Mouse (Mus musculus) regulatory T cell (primary cell): ENCODE results near the gene Best1.

Experiments used
- in situ Hi-C: fragments of 300-600 bp; cut with MboI, MseI; formaldehyde crosslinking; loops from one replicate; pipeline ENCODE4 v1.15.1; 2025; ENCODE audit warnings: high pct_unique_total_duplicates

Best1 gene

DNA sequence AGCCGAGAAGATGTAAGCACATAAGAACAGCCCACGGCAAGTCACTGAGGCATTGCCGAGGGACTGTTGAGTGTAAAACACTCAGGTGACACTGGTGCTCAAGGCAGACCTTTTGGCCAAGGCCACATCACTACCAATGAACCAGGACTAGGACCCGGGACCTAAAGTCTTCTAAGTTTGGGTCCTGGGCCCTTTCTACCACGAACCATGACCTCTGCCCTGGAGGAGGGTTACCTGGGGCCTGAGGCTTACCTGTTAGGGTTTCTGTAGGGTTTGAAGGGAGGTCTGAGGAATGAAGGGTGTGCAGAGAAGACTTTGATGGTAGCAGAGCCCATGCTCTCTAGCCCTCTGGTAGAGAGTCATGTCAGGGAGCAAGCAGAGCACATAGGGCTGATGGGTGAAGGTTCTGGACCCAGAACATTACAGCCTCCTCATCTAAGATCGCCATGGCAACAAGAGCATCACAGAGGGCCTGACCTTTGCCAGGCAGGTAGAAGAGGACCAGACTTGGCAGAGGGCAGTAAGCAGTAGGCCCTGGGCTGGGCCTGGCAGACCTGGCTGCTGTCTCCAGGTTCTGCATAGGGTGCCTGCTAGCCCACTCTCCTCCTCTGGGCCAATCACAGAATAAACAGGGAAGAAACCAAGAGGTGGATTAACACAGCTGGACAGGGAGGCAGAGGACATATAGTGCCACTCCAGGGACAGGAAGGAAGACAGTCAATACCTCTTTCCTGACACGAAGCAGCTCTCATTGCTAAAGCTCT, at the start of gene Best1, which contains the start of gene Rab3il1:
Gene Best1, minus strand, starts transcription at position 428 of the 764 bp plus-strand sequence.
Gene Rab3il1, plus strand, starts transcription at position 464 of the 764 bp plus-strand sequence.
- in situ Hi-C loops: no loop called here

DNA sequence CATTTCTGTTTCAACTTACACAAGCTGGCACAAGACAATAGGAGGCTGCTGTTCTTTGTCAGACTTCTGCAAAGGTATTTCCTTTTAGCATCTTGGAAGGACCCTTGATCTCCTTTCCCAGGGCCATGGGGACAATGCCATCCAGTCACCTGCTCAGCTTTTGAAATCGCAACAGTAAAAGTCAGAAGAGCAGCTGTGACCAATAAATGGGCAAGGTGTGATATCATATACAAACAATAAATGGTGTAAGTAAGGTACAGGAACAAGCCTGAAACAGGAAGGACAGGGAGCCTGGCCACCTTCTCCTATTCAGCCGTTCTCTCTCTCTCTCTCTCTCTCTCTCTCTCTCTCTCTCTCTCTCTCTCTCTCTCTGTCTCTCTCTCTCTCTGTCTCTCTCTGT, 49.0 kb upstream of the Best1 start:
- in situ Hi-C loops: no loop called here

DNA sequence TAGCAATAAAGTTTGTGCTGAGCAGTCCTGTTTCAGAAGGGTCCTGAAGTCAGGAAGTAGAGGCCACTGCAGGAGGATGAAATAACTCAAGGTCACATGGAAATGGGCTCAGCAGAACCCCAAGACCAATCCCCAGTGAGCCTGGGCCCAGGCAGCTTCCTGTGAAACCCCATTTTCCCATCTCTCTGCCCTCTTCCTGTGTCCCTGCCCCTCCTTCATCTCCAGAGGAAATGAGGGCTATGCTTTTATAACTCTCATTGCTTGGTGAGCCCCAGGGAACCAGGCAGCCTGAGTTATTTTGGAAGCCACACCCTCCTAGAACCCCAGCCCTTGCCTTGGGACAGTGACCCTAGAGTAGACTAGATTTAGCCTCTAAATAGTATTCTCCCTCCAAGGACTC, 48.1 kb upstream of the Best1 start:
- in situ Hi-C loops: no loop called here

DNA sequence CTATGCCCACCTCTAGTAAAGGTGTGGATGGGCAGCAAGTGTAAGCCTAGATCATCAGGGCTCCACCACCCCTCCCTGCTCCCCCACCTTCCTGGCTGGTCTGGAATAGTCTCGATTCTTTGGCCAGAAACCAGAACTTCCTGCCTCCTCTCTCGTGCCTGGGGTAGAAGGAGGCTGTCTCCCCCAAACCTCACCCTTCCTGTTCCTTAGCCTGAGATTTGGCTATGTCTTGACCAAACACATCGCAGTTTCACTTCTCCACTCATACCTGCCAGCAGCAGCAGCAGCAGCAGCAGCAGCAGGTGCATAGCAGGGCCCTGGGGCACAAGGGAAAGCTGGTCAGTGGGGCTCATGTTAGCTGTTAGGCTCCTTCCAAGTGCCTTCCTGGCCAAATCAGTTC, 45.5 kb upstream of the Best1 start:
- in situ Hi-C loops: no loop called here

DNA sequence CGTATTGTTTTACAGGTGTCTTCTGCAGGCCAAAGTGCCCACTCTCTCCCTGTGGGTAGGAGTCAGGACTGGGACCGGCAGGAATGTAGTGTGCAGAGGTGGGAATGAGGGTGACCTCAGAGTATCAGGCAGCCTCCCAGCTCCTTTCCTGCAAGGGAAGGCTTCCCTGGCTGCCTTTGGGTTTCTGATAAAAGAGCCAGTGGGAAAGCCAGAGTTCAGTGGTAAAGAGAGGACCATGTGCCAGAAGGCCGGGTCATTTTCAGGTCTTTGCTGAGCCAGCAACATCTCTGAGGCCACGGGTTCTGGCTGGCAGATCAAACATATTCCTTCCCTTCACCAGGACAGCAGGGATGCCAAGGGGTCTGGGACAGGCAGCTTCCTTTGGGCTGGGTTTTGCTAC, 44.9 kb upstream of the Best1 start:
- in situ Hi-C loops: no loop called here

DNA sequence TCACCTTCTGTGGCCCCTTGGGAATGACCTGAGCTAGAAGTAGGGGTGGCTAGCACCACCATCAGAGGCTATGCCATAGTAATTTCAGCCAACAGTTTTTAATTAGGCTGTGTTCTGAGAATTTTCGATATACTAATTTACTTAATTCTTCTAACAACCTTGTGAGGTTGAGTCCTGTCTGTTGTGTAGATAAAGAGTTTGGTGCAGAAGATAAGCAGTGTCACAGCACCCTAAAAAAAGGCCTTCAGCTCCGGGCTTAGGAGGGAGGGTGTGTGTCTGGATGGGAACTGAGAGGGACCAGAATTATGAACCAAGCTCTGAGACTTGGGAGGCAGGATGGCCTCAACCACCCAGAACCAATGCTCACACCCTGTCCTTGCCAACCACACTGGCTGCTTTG, 44.3 kb upstream of the Best1 start:
- in situ Hi-C loops: no loop called here

DNA sequence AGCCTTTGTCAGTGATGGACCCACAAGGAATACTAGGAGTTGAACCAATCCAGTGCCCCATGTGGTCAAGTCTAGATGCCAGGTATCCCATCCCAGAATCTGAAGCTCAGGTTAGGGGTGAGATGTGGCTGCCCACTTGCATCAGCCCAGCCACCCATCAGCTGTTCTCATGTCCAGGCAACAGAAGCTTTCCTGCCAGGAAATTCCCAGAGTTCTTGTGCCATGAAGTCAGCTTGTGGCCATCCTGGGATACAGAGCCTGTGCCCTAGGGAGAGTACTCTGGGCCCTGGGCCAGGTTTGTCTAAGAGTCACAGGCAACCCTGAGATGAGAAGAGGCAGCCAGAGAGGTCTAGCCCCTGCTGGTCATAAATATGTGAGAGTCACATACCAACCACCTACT, 42.2 kb upstream of the Best1 start:
- in situ Hi-C loops: no loop called here

DNA sequence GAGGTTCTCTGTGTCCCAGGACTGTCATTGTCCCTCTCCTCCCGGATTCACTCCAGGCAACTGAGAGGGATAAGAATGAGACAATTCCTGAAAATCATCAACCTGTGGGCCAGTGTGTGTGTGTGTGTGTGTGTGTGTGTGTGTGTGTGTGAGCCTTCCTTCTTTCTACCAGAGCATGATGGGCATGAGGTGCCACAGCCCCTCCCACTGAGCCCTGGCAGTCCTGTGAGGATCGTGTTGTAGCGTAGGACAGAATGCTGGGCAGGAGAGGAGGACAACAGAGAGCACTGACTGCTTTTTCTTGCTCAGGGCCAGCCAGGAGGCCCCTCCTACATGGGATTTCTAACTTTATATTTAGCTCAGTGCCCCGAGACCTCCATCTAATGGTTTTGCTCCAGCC, 41.4 kb upstream of the Best1 start:
- in situ Hi-C loops: no loop called here

DNA sequence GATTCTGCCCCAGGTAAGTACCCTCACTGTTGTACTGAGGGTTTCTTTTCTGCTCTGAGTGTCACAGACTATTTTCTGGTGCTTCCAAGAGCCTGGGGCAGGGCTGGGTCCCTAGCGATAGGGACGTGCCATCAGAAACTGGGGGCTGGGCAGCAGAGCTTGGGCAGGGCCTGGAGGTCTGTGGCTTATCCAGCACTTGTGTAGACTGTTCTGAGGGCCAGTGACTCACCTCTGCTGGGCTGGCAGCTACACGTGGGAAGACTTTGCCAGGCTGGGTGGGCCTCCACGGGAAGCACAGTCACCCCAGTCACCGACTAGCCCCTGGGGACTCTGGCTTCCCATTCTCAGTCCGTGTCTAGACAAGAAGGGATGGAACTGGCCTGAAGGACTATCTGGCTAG, 40.8 kb upstream of the Best1 start:
- in situ Hi-C loops: no loop called here

DNA sequence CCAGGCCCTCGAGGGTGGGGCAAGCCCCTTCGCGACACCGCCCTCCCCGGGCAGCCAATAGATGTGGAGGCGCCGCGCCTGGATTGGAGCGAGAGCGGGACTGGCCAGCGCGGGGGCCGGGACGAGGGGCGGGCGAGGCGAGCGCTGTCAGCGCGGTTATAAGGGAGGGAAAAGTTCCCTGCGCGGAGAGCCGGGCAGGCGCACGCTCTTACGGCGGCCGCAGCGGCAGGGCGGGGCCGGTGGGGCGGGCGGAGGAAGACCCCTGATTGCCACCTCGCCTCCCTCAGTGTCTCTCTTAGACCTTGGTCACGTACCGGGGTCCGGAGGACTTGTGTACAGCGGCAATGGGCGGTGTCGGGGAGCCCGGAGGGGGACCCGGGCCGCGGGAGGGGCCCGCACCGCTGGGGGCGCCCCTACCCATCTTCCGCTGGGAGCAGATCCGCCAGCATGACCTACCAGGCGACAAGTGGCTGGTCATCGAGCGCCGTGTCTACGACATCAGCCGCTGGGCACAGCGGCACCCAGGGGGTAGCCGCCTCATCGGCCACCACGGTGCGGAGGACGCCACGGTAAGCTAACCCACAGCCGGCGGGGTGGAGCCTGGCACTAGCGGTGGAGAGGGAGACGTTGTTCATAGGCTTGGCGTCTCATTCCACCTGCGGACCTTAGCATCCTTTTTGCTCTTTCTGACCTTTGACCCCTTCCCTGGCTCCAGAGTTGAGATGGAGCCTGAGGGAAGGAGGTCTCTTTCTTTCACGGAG, 40.1 kb upstream of the Best1 start, which contains the start of gene Fads3:
Gene Fads3, plus strand, starts transcription at position 182 of the 761 bp plus-strand sequence.
- in situ Hi-C loops: no loop called here

DNA sequence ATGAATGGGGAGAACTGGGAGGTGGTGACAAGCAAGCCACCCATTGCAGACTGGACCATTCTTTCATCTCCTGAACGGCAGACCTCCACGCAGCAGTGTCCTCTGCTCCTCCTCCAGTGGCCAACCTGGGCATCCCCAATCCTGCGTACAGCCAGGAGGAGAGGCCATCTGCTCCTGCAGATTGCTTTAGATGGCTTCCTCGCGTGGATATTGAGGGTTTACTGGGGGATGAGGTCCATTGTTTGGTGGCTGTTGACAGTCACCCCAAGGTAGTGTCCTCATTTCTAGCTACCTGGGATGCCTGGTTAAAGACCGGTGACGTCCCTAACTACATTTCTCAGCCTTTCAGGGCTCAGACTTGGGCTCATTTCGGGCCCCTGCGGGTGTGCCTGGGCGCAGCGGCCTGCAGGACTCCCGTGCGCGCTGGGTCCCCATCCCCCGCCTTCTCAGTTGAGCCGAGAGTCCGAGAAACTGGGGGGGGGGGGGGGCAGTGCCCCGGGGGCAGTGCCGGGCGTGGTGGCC, 39.5 kb upstream of the Best1 start:
- in situ Hi-C loops: no loop called here

DNA sequence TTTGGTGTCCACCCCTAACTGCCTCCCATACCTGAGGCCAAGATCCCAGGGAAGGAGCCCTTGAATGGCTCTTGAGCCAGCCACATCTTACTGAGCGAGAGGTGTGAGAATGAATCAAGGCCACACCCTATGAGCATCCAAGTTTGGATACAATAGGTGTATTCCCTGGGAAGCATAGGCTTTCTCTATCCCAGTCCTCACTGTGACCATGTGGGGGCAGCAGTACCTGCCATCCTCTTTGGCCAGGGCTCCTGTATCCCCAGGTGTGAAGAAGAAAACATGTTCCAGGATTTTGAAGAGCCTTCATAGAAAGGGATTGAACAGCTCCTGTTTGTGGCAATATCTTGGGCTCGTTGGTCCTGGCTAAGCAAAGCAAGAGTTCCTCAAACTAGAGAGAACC, 38.2 kb upstream of the Best1 start:
- in situ Hi-C loops: loop anchor here (5.0 kb wide), 1 partner anchor 47 kb away; no protein-coding TSS in a partner anchor

DNA sequence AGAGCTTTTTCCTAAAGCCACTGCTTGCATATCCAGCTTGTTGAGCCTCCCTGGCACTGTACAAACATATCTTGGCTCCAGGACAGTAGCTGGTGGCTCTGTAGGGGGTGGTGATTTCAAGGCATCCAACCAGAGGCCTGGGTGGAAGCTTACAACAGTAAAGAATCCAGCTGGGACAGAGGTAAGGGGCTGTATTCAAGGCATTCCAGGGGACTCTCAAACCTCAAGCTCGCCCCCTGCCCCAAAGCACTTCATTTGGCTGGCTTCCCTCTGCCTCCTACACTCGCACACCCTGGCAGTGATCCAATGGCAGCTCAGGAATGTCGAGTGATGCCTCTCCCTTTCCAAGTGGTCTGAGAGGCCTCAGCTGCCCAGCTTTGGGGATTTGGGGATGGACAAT, 37.5 kb upstream of the Best1 start:
- in situ Hi-C loops: loop anchor here (5.0 kb wide), 1 partner anchor 47 kb away; no protein-coding TSS in a partner anchor

DNA sequence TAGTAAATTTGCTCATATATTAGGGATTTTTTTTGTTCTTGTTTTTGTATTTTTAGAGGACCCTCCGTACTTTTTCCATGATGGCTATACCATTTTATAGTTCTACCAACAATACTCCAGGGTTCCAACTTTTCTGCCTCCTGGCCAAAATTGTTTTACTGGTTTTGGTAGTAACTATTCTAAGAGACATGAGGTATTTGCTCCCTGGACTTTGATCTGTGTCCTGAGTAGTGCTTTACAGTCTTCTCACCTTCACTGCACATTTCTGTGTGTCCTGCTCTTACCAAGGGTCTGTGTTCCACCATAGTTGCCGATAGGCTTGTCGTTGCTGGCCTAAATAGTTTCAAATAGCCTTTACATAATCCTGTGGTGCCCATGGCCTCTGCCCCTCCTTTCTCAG, 36.9 kb upstream of the Best1 start:
- in situ Hi-C loops: loop anchor here (5.0 kb wide), 1 partner anchor 46 kb away; no protein-coding TSS in a partner anchor

DNA sequence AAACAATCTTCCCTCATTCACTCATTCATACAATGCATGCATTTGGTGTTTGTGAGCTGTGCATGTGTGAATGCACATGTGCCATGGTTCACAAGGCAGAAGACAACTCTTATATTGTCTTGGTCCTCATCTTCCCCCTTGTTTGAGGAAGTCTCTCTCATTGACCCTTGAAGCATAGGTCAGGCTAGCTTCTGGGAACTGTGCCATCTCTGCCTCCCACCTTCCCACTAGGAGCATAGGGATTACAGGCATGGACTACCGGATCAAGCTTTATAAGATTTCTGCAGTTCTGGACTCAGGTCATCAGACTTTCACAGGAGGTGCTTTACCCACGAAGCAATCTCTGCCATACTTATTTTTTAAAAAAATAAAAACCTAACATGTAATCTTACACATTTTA, 36.1 kb upstream of the Best1 start:
- in situ Hi-C loops: loop anchor here (5.0 kb wide), 1 partner anchor 45 kb away; no protein-coding TSS in a partner anchor

DNA sequence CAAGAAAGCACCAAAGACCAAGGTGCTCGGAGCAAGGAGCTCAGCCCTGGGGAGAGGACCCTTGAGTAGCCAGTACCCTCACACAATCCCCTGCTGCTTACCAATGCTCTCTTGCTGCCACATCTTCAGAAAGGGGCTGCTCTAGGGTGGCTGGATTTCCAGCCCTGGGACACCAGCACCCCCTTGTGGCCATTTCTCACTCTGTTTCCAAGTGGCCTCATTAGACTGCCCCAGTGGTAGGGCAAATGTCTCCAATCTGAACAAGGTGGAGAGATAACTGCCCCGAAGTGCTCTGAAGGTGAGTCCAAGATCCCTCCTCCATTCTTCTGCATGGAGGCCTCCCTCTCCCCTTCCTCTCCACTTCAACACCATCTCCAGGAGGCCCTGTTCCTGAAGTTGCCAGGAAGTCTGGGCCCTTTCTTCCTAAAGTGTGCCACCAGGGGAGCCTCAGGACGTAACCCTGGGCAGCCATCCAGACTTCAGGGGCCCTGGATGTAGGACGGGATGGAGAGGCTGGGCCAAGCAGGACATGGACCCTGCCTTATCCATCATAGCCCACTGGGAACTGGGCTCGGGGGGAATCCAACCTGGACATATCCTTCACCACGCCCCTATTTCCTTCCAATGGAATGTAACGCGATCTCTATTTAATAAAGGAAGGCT, 33.5 kb upstream of the Best1 start:
- in situ Hi-C loops: loop anchor here (5.0 kb wide), 2 partner anchors 43 to 123 kb away; no protein-coding TSS in a partner anchor

DNA sequence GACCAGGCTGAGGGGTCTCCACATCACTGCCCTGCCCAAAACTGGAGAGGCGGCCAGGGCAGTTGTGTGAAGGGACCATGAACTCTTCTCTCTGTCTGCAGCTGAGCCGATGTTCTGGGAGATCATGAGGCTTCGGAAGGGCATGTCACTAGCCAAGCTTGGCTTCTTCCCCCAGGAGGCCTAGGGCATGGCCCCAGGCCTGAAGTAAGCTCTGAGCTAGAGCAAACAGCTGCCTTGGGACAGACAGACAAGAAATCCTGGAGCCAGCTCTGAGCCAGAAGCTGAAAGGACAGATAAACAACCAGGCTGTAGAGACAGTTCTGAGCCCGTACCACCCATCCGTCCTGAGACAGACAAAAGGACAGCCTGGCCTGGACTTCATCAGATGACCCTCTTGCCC, 32.9 kb upstream of the Best1 start:
- in situ Hi-C loops: loop anchor here (5.0 kb wide), 1 partner anchor 122 kb away; no protein-coding TSS in a partner anchor

DNA sequence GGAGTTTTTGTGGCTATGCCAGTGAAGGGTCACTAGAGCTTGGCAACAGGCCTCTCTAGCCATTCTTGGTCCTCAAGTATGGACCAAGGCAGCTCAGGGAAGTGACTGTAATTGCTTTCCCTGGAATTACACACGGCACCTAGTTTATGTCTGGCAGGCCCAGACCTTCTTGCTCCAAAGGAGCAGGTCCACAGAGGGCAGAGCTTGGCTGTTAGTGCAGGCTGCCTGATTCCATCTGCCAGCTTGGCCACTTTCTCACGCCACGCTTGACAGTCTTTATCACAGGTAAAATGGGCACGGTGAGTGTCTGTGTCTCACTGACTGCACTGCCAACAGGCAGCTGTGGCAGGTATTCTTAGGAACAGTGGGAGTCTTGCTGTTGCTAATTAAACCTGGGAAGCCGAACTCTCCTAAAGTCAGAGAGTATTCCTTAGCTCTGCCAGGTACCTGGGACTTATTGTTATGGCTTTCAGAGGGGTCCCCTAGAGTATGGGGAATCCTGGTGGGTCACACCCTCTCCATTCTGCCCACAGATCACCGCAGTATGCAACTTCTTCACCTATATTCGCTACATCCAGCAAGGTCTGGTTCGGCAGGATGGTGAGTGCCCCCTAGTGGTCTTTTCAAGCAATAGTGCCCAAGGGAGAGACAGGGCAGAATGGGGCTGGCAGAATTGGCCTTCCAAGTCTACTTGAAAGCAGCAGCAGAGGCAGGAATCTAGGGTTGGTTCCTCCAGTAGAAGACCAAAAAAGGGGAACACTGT, 32.0 kb upstream of the Best1 start:
- in situ Hi-C loops: loop anchor here (5.0 kb wide), 1 partner anchor 121 kb away; no protein-coding TSS in a partner anchor

DNA sequence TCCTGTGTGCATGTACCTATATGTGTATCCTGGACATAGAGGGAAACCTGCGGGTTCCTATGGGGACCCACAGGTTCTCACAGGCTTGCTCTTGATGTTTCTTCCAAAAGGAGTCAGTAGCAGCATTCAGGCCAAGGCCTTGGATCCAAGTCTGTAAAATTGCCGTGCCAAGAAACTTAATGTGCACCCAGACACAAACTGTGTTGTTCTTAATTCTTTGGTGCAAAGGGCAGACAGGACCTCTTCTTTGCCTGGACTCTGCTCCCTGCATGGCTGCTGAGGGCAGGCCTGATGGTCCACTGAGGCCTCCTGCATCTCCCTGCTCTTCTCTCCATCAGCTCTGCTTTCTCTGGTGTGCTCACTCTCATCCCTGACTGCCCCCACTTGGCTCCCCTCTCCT, 28.3 kb upstream of the Best1 start:
- in situ Hi-C loops: loop anchor here (5.0 kb wide), 1 partner anchor 117 kb away; no protein-coding TSS in a partner anchor

DNA sequence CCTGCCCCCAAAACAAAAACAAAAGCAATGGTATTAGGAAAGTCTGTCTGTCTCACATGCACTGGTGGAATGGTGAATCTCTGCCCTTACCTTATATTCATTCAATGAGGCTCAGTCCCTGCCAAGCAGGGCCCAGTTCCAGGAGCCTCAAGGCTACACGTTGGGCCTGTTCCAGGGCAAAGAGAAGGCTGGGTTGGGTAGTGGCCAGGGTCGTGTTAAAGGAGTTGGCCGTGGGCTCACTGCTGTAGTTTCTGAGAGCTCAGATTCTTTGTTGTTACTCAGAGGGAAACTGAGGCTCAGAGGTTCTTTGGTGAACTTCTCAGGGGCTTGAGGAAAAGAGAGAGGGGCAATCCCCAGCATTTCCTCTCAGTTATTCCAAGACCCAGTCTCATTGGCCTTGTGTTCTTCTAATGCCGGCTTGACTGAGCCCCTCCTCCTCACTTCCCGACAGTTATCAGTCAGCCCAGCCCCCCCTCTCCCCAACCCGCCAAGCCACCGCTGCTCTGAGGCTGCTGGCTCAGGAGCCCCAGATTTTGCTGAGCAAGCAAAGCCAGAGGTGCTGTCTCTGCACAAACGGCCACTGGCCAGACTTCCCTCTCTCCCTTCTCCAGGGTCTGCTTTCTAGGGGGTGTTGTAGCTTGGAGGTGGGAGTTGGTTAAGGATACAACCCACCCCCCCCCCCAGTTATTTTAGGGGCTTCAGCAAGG, 23.9 kb upstream of the Best1 start:
- in situ Hi-C loops: no loop called here
